Mouse (Mus musculus) heart, embryonic 16.5 days (tissue): ENCODE measurements around the gene Xcr1. TPM values are rescaled to one million over a fixed set of nuclear protein-coding genes. Genes with fewer than 3 reads are reported as not detected.

Experiments used
- ATAC-seq: fragments of 200-750 bp; cut with Nextera tagmentation; replicated peaks from 2 replicates; pipeline ENCODE4 v1.8.0; 2017; ENCODE audit warnings: moderate number of reproducible peaks; ENCODE audit not compliant: insufficient read depth, low FRiP score; ENCODE audit errors: extremely low read depth
- H3K27ac ChIP-seq: fragments of 300-500 bp; sonication (generic); 2 replicates; pipeline ENCODE4 v1.5.1; 2014; ENCODE audit warnings: mild to moderate bottlenecking, low read length, control low read depth, moderate library complexity
- H3K27me3 ChIP-seq: fragments of 300-500 bp; sonication (generic); 2 replicates; pipeline ENCODE4 v1.6.1; 2014; ENCODE audit warnings: low read length, mixed read lengths; ENCODE audit not compliant: control insufficient read depth, insufficient read depth
- H3K36me3 ChIP-seq: fragments of 300-500 bp; sonication (generic); 2 replicates; pipeline ENCODE4 v1.6.1; 2014; ENCODE audit not compliant: control insufficient read depth, insufficient read depth
- H3K4me1 ChIP-seq: fragments of 300-500 bp; sonication (generic); 2 replicates; pipeline ENCODE4 v1.6.1; 2014; ENCODE audit warnings: low read length, mixed read lengths; ENCODE audit not compliant: control insufficient read depth, insufficient read depth
- H3K4me2 ChIP-seq: fragments of 300-500 bp; sonication (generic); 2 replicates; pipeline ENCODE4 v1.6.1; 2014; ENCODE audit warnings: low read depth, mild to moderate bottlenecking, control low read depth, low read length
- H3K4me3 ChIP-seq: fragments of 300-500 bp; sonication (generic); 2 replicates; pipeline ENCODE4 v1.5.1; 2014; ENCODE audit warnings: mild to moderate bottlenecking, control low read depth, low read length
- H3K9ac ChIP-seq: fragments of 300-500 bp; sonication (generic); 2 replicates; pipeline ENCODE4 v1.6.1; 2014; ENCODE audit warnings: low read length, control low read depth
- H3K9me3 ChIP-seq: fragments of 300-500 bp; sonication (generic); replicated peaks from 2 replicates; pipeline ENCODE4 v1.6.1; 2016; ENCODE audit warnings: low read length; ENCODE audit not compliant: control insufficient read depth
- WGBS: fragments of 180-500 bp; shearing (Covaris S2); extraction: QIAGEN DNeasy Blood & Tissue Kit; methylation state at CpG from one replicate; pipeline ENCODE4 v1.1.7; 2014; 5-methylcytosine and 5-hydroxymethylcytosine counted together
- polyA plus RNA-seq: library from polyadenylated mRNA; unstranded; fragments of >200 nt; fragmentation: Nextera tagmentation; extraction: Ambion mirVana; gene quantifications from 2 replicates; pipeline ENCODE4 v1.2.1, GENCODE M21; 2015

Gene Xcr1
- 0.05 TPM in 1 of 2 replicates, not detected in the other for polyA plus RNA-seq

DNA sequence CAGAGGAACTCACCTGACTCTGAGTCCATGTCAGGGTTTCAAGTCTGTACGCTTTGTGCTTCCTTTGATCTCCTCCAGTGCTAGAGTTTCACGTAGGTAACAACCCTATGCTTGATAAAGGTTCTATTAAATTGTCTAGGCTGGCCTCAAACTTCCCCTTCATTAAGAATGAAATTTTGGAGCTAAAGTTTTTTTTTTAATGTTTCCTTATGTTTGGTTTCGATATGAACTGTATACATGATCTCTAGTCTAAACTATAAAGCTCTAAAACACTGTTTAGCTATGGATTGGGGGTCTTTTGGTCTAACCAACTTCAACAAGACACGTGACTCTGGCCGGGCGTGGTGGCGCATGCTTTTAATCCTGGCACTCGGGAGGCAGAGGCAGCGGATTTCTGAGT lies at the start of gene Xcr1:
Xcr1 (minus strand) TSS at position 101 of the 400 bp plus-strand sequence.
- 84% methylated on average over 9 of the region's 9 CpGs for WGBS
- Histone ChIP-seq H3K9me3 (no peaks in the 10 kb centered on the region), H3K4me3 (no peak within 1 kb of the TSS), H3K27me3 (no peaks in the 10 kb centered on the region), H3K4me2 (no peak within 1 kb of the TSS), H3K36me3 (no peaks in the 10 kb centered on the region), H3K4me1 (no peaks in the 10 kb centered on the region), H3K9ac (no peak within 1 kb of the TSS), H3K27ac (no peak within 1 kb of the TSS)
- no peak for ATAC-seq

- H3K27ac ChIP-seq = no peak overlapping the region
- H3K4me2 ChIP-seq = no peak overlapping the region
- no peaks in the 10 kb centered on the region for H3K4me1 ChIP-seq
- H3K9ac ChIP-seq = no peak overlapping the region
- no peaks in the 10 kb centered on the region for H3K9me3 ChIP-seq
- no peak for ATAC-seq
- no peaks in the 10 kb centered on the region for H3K27me3 ChIP-seq
- WGBS = 51% methylated on average over 4 of the region's 4 CpGs
- no peaks in the 10 kb centered on the region for H3K36me3 ChIP-seq
- H3K4me3 ChIP-seq = no peak overlapping the region
Measured at GRCm38 (mm10) chr9:123872049-123872448, 10.2 kb upstream of the Xcr1 start.

GRCm38 (mm10) chr9:123869167-123869784 lies 7.4 kb upstream of the Xcr1 start:
- Histone ChIP-seq H3K4me1 (no peaks in the 10 kb centered on the region), H3K9ac (no peak overlapping the region), H3K27me3 (no peaks in the 10 kb centered on the region), H3K9me3 (no peaks in the 10 kb centered on the region), H3K27ac (no peak overlapping the region), H3K4me2 (no peak overlapping the region), H3K4me3 (no peak overlapping the region), H3K36me3 (no peaks in the 10 kb centered on the region)
- WGBS = 48% methylated on average over 4 of the region's 6 CpGs
- no peak for ATAC-seq

- no peaks in the 10 kb centered on the region for H3K9me3 ChIP-seq
- no peaks in the 10 kb centered on the region for H3K36me3 ChIP-seq
- no peaks in the 10 kb centered on the region for H3K4me1 ChIP-seq
- 77% methylated on average over 1 of the region's 1 CpGs for WGBS
- no peak overlapping the region for H3K9ac ChIP-seq
- ATAC-seq = no peak
- H3K4me3 ChIP-seq = no peak overlapping the region
- H3K27ac ChIP-seq = no peak overlapping the region
- H3K4me2 ChIP-seq = no peak overlapping the region
- no peaks in the 10 kb centered on the region for H3K27me3 ChIP-seq
Measured at GRCm38 (mm10) chr9:123863641-123864040, 1.8 kb upstream of the Xcr1 start.

GRCm38 (mm10) chr9:123862895-123863616 lies 1.2 kb upstream of the Xcr1 start:
- WGBS = 73% methylated on average over 1 of the region's 1 CpGs
- no peak for ATAC-seq
- Histone ChIP-seq H3K9me3 (no peaks in the 10 kb centered on the region), H3K4me1 (no peaks in the 10 kb centered on the region), H3K27me3 (no peaks in the 10 kb centered on the region), H3K4me2 (no peak overlapping the region), H3K27ac (no peak overlapping the region), H3K36me3 (no peaks in the 10 kb centered on the region), H3K9ac (no peak overlapping the region), H3K4me3 (no peak overlapping the region)

DNA sequence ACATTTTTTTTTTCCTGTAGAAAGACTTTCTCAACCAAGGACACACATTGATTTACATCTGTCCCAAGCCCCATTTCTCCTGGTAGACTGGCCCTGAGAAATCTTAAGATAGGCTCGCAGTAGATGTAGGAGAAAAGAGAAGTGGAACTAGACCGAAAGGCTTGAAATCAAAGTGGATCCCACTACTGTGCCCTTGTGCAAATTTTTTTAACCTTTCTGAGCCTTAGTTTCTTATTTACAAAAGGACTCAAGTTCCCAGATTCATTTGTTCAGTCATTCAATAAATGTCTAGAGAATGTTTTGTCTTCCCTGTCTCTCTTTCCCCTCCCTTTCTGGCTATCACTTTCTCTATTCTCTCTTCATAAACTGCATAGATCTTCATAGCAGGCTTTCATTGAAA lies 5.0 kb downstream of the Xcr1 start:
- no peaks in the 10 kb centered on the region for H3K36me3 ChIP-seq
- H3K4me3 ChIP-seq = no peak overlapping the region
- H3K27ac ChIP-seq = no peak overlapping the region
- 65% methylated on average over 2 of the region's 2 CpGs for WGBS
- peaks cover 4% of the 10 kb centered on the region; the same call in 1 of the 2 replicates for H3K4me1 ChIP-seq
- H3K27me3 ChIP-seq = no peaks in the 10 kb centered on the region
- H3K9me3 ChIP-seq = no peaks in the 10 kb centered on the region
- no peak overlapping the region for H3K4me2 ChIP-seq
- H3K9ac ChIP-seq = no peak overlapping the region
- ATAC-seq = no peak

- H3K27ac ChIP-seq = no peak overlapping the region
Measured at GRCm38 (mm10) chr9:123852449-123853390, 9.1 kb downstream of the Xcr1 start.

DNA sequence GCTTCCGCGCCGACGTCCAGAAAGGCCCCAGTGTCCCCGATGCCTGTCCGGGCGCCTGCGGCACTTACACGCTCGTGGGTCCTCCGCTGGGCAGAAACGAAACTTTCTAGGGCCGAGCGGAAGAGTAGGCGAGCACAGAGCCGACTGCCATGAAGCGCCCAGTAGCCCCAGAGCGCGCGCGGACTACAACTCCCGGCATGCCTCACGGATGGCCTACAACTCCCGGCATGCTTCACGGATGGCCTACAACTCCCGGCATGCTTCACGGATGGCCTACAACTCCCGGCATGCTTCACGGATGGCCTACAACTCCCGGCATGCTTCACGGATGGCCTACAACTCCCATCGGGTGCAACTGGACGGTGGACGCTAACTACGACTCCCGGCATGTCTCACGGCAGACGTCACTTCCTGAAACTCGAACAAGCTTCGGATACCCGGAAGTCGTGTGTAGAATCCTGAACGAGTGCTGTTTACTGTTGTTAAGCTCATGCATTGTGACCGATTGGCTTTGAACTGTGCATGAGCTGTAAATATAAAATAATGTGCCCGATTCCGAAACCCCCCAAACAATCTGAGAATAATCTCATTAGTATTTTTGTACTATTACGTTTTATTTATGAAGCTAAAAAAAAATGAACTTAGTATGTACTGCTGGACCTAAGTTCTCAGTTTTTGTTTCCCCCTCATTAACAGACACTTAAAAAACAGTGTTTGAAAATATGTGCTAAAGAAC lies 9.9 kb downstream of the Xcr1 start, which contains the start of gene Fyco1:
Fyco1 (minus strand) TSS at position 187 of the 736 bp plus-strand sequence.
- Histone ChIP-seq H3K9me3 (no peaks in the 10 kb centered on the region), H3K4me1 (peaks cover 11% of the 10 kb centered on the region), H3K27me3 (no peaks in the 10 kb centered on the region), H3K27ac (peak within 1 kb of the TSS; percentile 98), H3K4me3 (peak within 1 kb of the TSS; percentile 92), H3K9ac (peak within 1 kb of the TSS; percentile 98), H3K4me2 (peak within 1 kb of the TSS; percentile 69), H3K36me3 (no peaks in the 10 kb centered on the region)
- ATAC-seq = peak; percentile 92
- under 1% methylated on average over 47 of the region's 47 CpGs for WGBS

More at GRCm38 (mm10) chr9:123852449-123853390, 9.1 kb downstream of the Xcr1 start:
- peaks cover 11% of the 10 kb centered on the region for H3K4me1 ChIP-seq
- no peaks in the 10 kb centered on the region for H3K27me3 ChIP-seq
- peak overlapping the region; percentile 40 for H3K4me3 ChIP-seq
- no peaks in the 10 kb centered on the region for H3K9me3 ChIP-seq
- H3K4me2 ChIP-seq = peak overlapping the region; percentile 69
- H3K36me3 ChIP-seq = no peaks in the 10 kb centered on the region
- ATAC-seq = no peak
- WGBS = 55% methylated on average over 5 of the region's 5 CpGs
- H3K9ac ChIP-seq = peak overlapping the region; percentile 68
